Mouse (Mus musculus): ENCODE data around the gene Arhgap23. TPM values are rescaled to one million over a fixed set of nuclear protein-coding genes. Genes with fewer than 3 reads are reported as not detected.

Gene Arhgap23
- total and polyA plus RNA-seq, 2 experiments from 2014 or later, result 9.6 to 80.2 TPM

- no peak for ATAC-seq (ENCODE audit: low FRiP score)
- no peak overlapping the region for H3K4me3 ChIP-seq (ENCODE audit: low read depth, low read length)
- no peak for TF ChIP-seq CTCF (IDR thresholded peaks at IDR 0.05)
- DNase-seq (ENCODE audit: low spot score), result no peak
- H3K4me2 ChIP-seq (ENCODE audit: low read depth, low read length, poor library complexity, severe bottlenecking), result no peak overlapping the region
- no peak overlapping the region for H3K27ac ChIP-seq (ENCODE audit: low read depth, low read length)
- H3K4me1 ChIP-seq (ENCODE audit: insufficient read depth, low read length), result peaks cover 3% of the 10 kb centered on the region
- no peaks in the 10 kb centered on the region for H3K9me3 ChIP-seq (ENCODE audit: low read length)
- no peak overlapping the region for H3K9ac ChIP-seq (replicated peaks; ENCODE audit: low read length, poor library complexity, severe bottlenecking)
- WGBS, result 59% methylated on average over 4 of the region's 4 CpGs
- peaks cover 32% of the 10 kb centered on the region for H3K36me3 ChIP-seq (ENCODE audit: insufficient read depth, low read length)
- H3K27me3 ChIP-seq (ENCODE audit: insufficient read depth, low read length), result no peaks in the 10 kb centered on the region
Observed at GRCm38 (mm10) chr11:97445999-97446511, 30.7 kb downstream of the Arhgap23 start.

- WGBS, result 82% methylated on average over 7 of the region's 7 CpGs
- DNase-seq (ENCODE audit: low spot score) (no peak), ATAC-seq (ENCODE audit: low FRiP score) (no peak)
- no peaks in the 10 kb centered on the region for H3K9me3 ChIP-seq (ENCODE audit: low read length)
- H3K27me3 ChIP-seq (ENCODE audit: insufficient read depth, low read length), result no peaks in the 10 kb centered on the region
- H3K36me3 ChIP-seq (ENCODE audit: insufficient read depth, low read length), result peaks cover 44% of the 10 kb centered on the region
- H3K4me3 ChIP-seq (ENCODE audit: low read depth, low read length), result no peak overlapping the region
- H3K4me1 ChIP-seq (ENCODE audit: insufficient read depth, low read length), result peaks cover 10% of the 10 kb centered on the region
- no peak for TF ChIP-seq CTCF (IDR thresholded peaks at IDR 0.05)
- H3K27ac ChIP-seq (ENCODE audit: low read depth, low read length), result no peak overlapping the region
- no peak overlapping the region for H3K9ac ChIP-seq (replicated peaks; ENCODE audit: low read length, poor library complexity, severe bottlenecking)
- H3K4me2 ChIP-seq (ENCODE audit: low read depth, low read length, poor library complexity, severe bottlenecking), result no peak overlapping the region
Observed at GRCm38 (mm10) chr11:97447979-97448378, 32.6 kb downstream of the Arhgap23 start.

GRCm38 (mm10) chr11:97448611-97449394 lies 33.5 kb downstream of the Arhgap23 start:
- no peak overlapping the region for H3K9ac ChIP-seq (replicated peaks; ENCODE audit: low read length, poor library complexity, severe bottlenecking)
- no peak for DNase-seq (ENCODE audit: low spot score)
- H3K9me3 ChIP-seq (ENCODE audit: low read length), result no peaks in the 10 kb centered on the region
- 89% methylated on average over 11 of the region's 11 CpGs for WGBS
- no peak overlapping the region for H3K4me2 ChIP-seq (ENCODE audit: low read depth, low read length, poor library complexity, severe bottlenecking)
- peaks cover 51% of the 10 kb centered on the region for H3K36me3 ChIP-seq (ENCODE audit: insufficient read depth, low read length)
- no peak overlapping the region for H3K4me3 ChIP-seq (ENCODE audit: low read depth, low read length)
- H3K27ac ChIP-seq (ENCODE audit: low read depth, low read length), result no peak overlapping the region
- peaks cover 10% of the 10 kb centered on the region for H3K4me1 ChIP-seq (ENCODE audit: insufficient read depth, low read length)
- no peaks in the 10 kb centered on the region for H3K27me3 ChIP-seq (ENCODE audit: insufficient read depth, low read length)
- no peak for ATAC-seq (ENCODE audit: low FRiP score)
- TF ChIP-seq CTCF (IDR thresholded peaks at IDR 0.05), result no peak

GRCm38 (mm10) chr11:97449601-97450293 lies 34.4 kb downstream of the Arhgap23 start:
- H3K4me2 ChIP-seq (ENCODE audit: low read depth, low read length, poor library complexity, severe bottlenecking), result peak overlapping the region; percentile 87

GRCm38 (mm10) chr11:97450305-97450922 lies 35.1 kb downstream of the Arhgap23 start:
- Histone ChIP-seq H3K4me3 (ENCODE audit: low read depth, low read length) (peak overlapping the region; percentile 61), H3K27ac (ENCODE audit: low read depth, low read length) (peak overlapping the region; percentile 73), H3K9ac (replicated peaks; ENCODE audit: low read length, poor library complexity, severe bottlenecking) (peak overlapping the region; percentile 87), H3K27me3 (ENCODE audit: insufficient read depth, low read length) (no peaks in the 10 kb centered on the region), H3K4me1 (ENCODE audit: insufficient read depth, low read length) (peaks cover 10% of the 10 kb centered on the region), H3K4me2 (ENCODE audit: low read depth, low read length, poor library complexity, severe bottlenecking) (peak overlapping the region; percentile 87), H3K9me3 (ENCODE audit: low read length) (no peaks in the 10 kb centered on the region), H3K36me3 (ENCODE audit: insufficient read depth, low read length) (peaks cover 47% of the 10 kb centered on the region)
- DNase-seq (ENCODE audit: low spot score), result peak; percentile 15
- ATAC-seq (ENCODE audit: low FRiP score), result peak; percentile 35
- TF ChIP-seq CTCF (IDR thresholded peaks at IDR 0.05), result no peak
- WGBS, result 17% methylated on average over 10 of the region's 10 CpGs

More at GRCm38 (mm10) chr11:97449601-97450293, 34.4 kb downstream of the Arhgap23 start:
- H3K36me3 ChIP-seq (ENCODE audit: insufficient read depth, low read length), result peaks cover 50% of the 10 kb centered on the region
- DNase-seq (ENCODE audit: low spot score) (peak; percentile 90), ATAC-seq (ENCODE audit: low FRiP score) (peak; percentile 84)
- peak overlapping the region; percentile 61 for H3K4me3 ChIP-seq (ENCODE audit: low read depth, low read length)
- H3K27me3 ChIP-seq (ENCODE audit: insufficient read depth, low read length), result no peaks in the 10 kb centered on the region
- TF ChIP-seq CTCF (IDR thresholded peaks at IDR 0.05), result no peak
- 14% methylated on average over 12 of the region's 15 CpGs for WGBS
- peak overlapping the region; percentile 87 for H3K9ac ChIP-seq (replicated peaks; ENCODE audit: low read length, poor library complexity, severe bottlenecking)
- no peaks in the 10 kb centered on the region for H3K9me3 ChIP-seq (ENCODE audit: low read length)
- peak overlapping the region; percentile 73 for H3K27ac ChIP-seq (ENCODE audit: low read depth, low read length)
- peaks cover 10% of the 10 kb centered on the region for H3K4me1 ChIP-seq (ENCODE audit: insufficient read depth, low read length)
